Mouse (Mus musculus) limb, embryonic 15.5 days (tissue): ENCODE measurements around the gene Nit1. TPM values are rescaled to one million over a fixed set of nuclear protein-coding genes. Genes with fewer than 3 reads are reported as not detected.

Source experiments
- ATAC-seq: fragments of 200-750 bp; cut with Nextera tagmentation; 2 replicates; pipeline ENCODE4 v1.8.0; 2017; ENCODE audit warnings: low read depth, moderate TSS enrichment; ENCODE audit not compliant: insufficient number of reproducible peaks, low FRiP score, low TSS enrichment
- H3K27ac ChIP-seq: fragments of 300-500 bp; sonication (generic); 2 replicates; pipeline ENCODE4 v1.5.1; 2015; ENCODE audit warnings: moderate library complexity, mild to moderate bottlenecking, inconsistent platforms
- H3K27me3 ChIP-seq: fragments of 300-500 bp; sonication (generic); 2 replicates; pipeline ENCODE4 v1.6.1; 2015; ENCODE audit warnings: inconsistent platforms
- H3K36me3 ChIP-seq: fragments of 300-500 bp; sonication (generic); 2 replicates; pipeline ENCODE4 v1.6.1; 2015; ENCODE audit warnings: inconsistent platforms
- H3K4me1 ChIP-seq: fragments of 300-500 bp; sonication (generic); 2 replicates; pipeline ENCODE4 v1.6.1; 2015; ENCODE audit warnings: inconsistent platforms
- H3K4me2 ChIP-seq: fragments of 300-500 bp; sonication (generic); 2 replicates; pipeline ENCODE4 v1.6.1; 2015; ENCODE audit warnings: mild to moderate bottlenecking, inconsistent platforms
- H3K4me3 ChIP-seq: fragments of 300-500 bp; sonication (generic); 2 replicates; pipeline ENCODE4 v1.5.1; 2015; ENCODE audit warnings: mild to moderate bottlenecking, inconsistent platforms
- H3K9ac ChIP-seq: fragments of 300-500 bp; sonication (generic); 2 replicates; pipeline ENCODE4 v1.6.1; 2015; ENCODE audit warnings: inconsistent platforms
- H3K9me3 ChIP-seq: fragments of 300-500 bp; sonication (generic); 2 replicates; pipeline ENCODE4 v1.6.1; 2016; ENCODE audit warnings: inconsistent platforms
- WGBS: fragments of 180-500 bp; shearing (Covaris S2); methylation state at CpG from one replicate; pipeline ENCODE4 v1.1.7; 2015; 5-methylcytosine and 5-hydroxymethylcytosine counted together
- polyA plus RNA-seq: library from polyadenylated mRNA; unstranded; fragments of >200 nt; fragmentation: Nextera tagmentation; extraction: Ambion mirVana; gene quantifications from 2 replicates; pipeline ENCODE4 v1.2.1, GENCODE M21; 2015

Nit1 gene
- 38.8 and 38.9 TPM in 2 replicates for polyA plus RNA-seq

DNA sequence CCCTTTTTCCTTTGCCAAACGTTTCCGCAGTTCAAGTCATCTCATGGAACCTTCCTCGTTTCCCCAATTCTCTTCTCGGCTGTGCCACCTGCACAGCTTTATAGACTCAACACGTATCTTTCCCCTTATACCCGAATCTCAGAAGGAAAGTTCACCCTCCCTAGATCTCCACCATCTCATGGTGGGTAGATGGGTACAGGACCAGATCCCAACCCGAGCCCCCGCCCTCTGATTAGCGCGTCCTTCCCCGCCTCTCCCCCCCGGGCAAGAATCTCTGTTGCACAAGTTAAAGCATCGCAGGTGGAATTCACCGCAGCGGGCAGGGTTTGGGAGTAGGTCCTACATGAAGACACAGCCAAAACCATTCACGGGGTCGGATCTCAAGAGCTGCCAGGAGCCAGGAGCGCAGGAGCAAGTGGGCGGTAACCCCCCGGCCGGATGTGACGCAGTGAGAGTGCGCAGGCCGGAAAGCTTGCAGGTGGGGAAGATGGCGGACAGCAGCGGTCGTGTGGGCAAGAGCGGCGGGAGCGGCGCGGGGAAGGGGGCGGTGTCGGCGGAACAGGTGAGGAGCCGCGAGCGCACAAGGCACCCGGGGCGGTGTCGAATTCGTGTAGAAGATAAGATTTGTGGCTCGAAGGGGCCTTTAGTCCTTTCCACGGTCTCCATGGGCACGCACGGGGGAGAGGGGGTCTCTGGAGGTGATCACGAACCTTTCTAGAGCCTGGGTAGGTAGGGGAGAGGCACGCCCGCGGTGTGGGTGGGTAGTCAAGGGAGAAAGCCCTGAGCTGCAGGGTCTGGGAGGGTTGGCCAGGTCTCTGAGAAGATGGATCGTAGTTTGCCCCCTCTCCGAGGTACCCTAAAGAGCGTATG lies at the start of gene Nit1, which contains the start of gene Pfdn2:
Gene Nit1 (minus strand): TSS at position 422 of the 870 bp plus-strand sequence.
Gene Pfdn2 (plus strand): TSS at position 446 of the 870 bp plus-strand sequence.
- ATAC-seq: peak; percentile 88

DNA sequence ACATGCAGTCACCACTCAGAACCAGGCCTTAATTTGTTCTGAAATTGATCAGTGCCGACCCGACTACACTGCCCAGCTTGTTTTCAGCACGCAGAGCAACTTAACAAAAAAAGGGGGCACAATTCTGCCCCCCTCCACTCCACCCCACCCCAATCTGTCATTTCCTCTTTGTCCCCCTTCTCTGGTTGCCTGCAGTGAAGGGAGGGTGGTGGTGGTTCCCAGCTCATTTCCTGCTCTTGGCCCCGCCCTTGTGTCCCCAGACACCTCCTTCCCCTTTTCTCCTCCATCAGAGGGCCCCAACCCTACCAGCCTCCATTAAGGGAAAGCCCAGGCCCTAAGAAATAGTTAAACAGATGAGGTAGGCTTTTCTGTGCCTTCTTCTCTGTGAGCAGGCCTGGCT lies 44.7 kb upstream of the Nit1 start:
- H3K4me1 ChIP-seq: 0 out of 2 replicates have a peak, but pooled peaks cover 5% of the 10 kb centered on the region
- no peaks in the 10 kb centered on the region for H3K9me3 ChIP-seq
- no peak overlapping the region for H3K4me2 ChIP-seq
- ATAC-seq: no peak
- no peak overlapping the region for H3K9ac ChIP-seq
- H3K4me3 ChIP-seq: no peak overlapping the region
- H3K27me3 ChIP-seq: no peaks in the 10 kb centered on the region
- WGBS: 69% methylated on average over 4 of the region's 4 CpGs
- no peaks in the 10 kb centered on the region for H3K36me3 ChIP-seq
- H3K27ac ChIP-seq: no peak overlapping the region

More for the DNA sequence above, at the start of gene Nit1, which contains the start of gene Pfdn2:
- Histone ChIP-seq H3K4me2 (peak within 1 kb of the TSS; percentile 71), H3K27me3 (no peaks in the 10 kb centered on the region), H3K9ac (peak within 1 kb of the TSS; percentile 73), H3K4me1 (peaks cover 25% of the 10 kb centered on the region), H3K36me3 (peaks cover 35% of the 10 kb centered on the region), H3K9me3 (peaks cover 5% of the 10 kb centered on the region; the same call in 1 of the 2 replicates), H3K27ac (peak within 1 kb of the TSS; percentile 87), H3K4me3 (peak within 1 kb of the TSS; percentile 89)
- WGBS: 1% methylated on average over 53 of the region's 53 CpGs

DNA sequence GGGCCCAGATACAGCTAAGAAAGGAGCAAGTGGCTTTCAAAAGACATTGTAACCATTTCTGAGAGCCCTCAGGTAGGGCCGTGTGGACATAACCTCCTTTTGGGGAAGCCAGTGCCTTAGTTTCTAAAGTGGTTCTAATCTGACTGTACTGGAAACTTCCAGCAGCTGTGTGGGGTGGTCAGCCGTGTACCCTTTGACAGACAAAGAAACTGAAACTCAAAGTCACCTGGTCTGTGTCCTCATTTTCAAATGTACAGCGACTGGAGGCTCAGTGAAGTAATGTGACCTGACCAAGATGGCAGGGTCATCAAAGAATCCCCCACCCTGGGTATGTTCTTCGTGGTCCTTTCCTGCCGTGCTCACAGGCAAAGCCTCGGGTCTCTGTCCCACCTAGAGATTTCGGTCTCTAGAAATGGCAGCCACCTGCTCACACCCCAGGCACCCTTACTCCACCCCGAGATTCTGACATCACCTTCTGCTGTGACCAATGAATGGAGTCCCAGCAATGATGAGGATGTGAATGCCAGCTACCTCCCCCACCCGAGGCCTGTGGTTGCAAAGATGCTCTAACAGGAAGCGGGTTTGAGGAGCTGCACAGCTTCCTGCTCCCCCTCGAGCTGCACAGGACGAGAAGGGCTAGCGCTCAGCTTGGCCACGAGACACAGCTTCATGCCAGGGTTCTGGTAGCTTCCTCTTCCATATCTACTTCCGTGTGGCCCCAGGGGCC lies 43.1 kb upstream of the Nit1 start, which contains the start of gene Arhgap30:
Gene Arhgap30 (plus strand): TSS at position 579 of the 727 bp plus-strand sequence.
- Histone ChIP-seq H3K27me3 (peaks cover 6% of the 10 kb centered on the region; the same call in 1 of the 2 replicates), H3K36me3 (no peaks in the 10 kb centered on the region), H3K9me3 (no peaks in the 10 kb centered on the region), H3K9ac (no peak within 1 kb of the TSS), H3K27ac (no peak within 1 kb of the TSS), H3K4me1 (0 out of 2 replicates have a peak, but pooled peaks cover 5% of the 10 kb centered on the region), H3K4me2 (no peak within 1 kb of the TSS), H3K4me3 (no peak within 1 kb of the TSS)
- 76% methylated on average over 15 of the region's 15 CpGs for WGBS
- ATAC-seq: no peak

DNA sequence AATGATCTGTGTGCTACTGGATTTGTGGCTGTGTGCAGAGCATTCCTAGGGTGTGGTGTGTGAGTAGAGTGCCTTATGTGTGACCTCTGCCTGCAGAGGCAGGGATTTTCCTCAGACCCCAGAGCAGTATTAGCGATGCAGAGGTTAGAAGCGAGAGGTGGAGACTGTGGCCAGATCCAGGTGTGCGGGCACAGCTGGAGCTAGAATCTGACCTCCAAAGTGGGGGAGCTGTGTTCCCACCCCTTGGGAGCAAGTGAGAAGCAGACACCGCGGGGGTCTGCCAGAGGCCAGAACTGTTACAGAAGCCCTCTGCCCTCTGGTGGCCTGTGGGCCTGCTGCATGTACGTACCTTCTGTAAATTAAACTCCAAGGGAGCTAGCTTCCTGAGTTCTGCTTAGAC lies 41.7 kb upstream of the Nit1 start:
- no peak; the same call in 1 of the 2 replicates for ATAC-seq
- Histone ChIP-seq H3K9me3 (no peaks in the 10 kb centered on the region), H3K27ac (no peak overlapping the region), H3K4me2 (no peak overlapping the region), H3K4me1 (0 out of 2 replicates have a peak, but pooled peaks cover 5% of the 10 kb centered on the region), H3K27me3 (peaks cover 14% of the 10 kb centered on the region; the same call in 1 of the 2 replicates), H3K9ac (no peak overlapping the region), H3K4me3 (no peak overlapping the region), H3K36me3 (no peaks in the 10 kb centered on the region)
- WGBS: 15% methylated on average over 6 of the region's 6 CpGs

DNA sequence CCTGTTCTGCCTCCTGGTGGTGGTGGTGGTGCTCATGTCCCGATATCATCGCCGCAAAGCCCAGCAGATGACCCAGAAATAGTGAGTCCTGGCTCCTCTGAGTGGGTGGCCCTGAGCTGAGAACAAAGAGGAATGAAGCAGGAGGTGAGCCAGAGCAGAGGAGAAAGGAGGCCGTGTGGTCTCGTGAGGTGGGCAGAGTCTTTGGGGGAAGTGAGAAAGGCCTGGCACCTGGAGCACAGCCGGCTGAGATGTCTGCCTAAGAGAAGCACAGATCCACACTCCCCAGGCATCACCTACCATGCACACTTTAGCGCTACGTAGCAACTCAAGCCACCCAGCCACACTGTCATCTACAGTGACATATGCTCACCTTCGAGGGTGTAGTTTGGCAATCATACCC lies 39.7 kb upstream of the Nit1 start:
- Histone ChIP-seq H3K4me2 (no peak overlapping the region), H3K9me3 (no peaks in the 10 kb centered on the region), H3K36me3 (no peaks in the 10 kb centered on the region), H3K4me1 (peaks cover 7% of the 10 kb centered on the region), H3K27ac (no peak overlapping the region), H3K9ac (no peak overlapping the region), H3K4me3 (no peak overlapping the region), H3K27me3 (peaks cover 25% of the 10 kb centered on the region)
- WGBS: 65% methylated on average over 9 of the region's 9 CpGs
- ATAC-seq: no peak

DNA sequence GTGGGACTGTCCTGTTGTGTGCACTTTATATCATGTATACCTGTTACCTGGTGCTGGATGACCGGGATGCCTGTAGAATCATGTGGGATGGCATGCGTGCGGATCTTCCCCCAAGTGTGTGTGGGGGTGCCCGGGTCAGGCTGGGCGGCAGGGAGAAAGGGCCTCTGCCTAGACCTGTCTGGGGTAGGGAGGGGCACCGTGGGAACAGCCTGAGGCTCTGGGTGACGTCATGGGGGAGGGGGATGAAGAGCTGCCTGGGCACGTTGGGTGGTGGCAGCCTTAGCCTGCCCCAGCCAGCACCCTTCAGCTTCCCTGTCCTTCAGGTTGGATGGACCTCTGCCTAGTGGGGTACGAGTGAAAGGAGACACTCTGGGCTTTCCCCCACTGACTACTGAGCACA lies 38.9 kb upstream of the Nit1 start:
- H3K4me1 ChIP-seq: peaks cover 13% of the 10 kb centered on the region
- 54% methylated on average over 9 of the region's 9 CpGs for WGBS
- no peak overlapping the region for H3K27ac ChIP-seq
- ATAC-seq: no peak
- no peaks in the 10 kb centered on the region for H3K36me3 ChIP-seq
- peaks cover 33% of the 10 kb centered on the region for H3K27me3 ChIP-seq
- no peak overlapping the region for H3K9ac ChIP-seq
- no peak overlapping the region for H3K4me3 ChIP-seq
- H3K4me2 ChIP-seq: no peak overlapping the region
- no peaks in the 10 kb centered on the region for H3K9me3 ChIP-seq

DNA sequence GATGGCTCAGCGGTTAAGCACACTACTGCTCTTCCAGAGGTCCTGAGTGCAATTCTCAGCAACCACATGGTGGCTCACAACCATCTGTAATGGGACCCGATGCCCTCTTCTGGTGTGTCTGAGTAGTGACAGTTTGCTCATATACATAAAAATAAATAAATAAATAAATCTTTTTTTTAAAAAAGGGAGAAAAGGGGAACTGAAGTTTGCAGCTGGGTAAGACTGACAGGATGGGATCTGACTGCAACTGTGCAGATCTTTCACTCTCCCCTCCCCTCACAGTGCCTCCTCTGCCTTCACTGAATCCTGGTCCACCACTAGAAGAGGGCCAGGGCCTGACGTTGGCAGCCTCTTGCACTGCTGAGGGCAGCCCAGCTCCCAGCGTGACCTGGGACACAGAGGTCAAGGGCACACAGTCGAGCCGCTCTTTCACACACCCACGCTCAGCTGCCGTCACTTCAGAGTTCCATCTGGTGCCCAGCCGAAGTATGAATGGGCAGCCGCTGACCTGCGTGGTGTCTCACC lies 36.7 kb upstream of the Nit1 start:
- Histone ChIP-seq H3K27ac (no peak overlapping the region), H3K4me3 (no peak overlapping the region), H3K9me3 (no peaks in the 10 kb centered on the region), H3K4me2 (no peak overlapping the region), H3K4me1 (peaks cover 10% of the 10 kb centered on the region), H3K9ac (no peak overlapping the region), H3K36me3 (no peaks in the 10 kb centered on the region), H3K27me3 (peaks cover 41% of the 10 kb centered on the region)
- 84% methylated on average over 11 of the region's 11 CpGs for WGBS
- ATAC-seq: no peak

DNA sequence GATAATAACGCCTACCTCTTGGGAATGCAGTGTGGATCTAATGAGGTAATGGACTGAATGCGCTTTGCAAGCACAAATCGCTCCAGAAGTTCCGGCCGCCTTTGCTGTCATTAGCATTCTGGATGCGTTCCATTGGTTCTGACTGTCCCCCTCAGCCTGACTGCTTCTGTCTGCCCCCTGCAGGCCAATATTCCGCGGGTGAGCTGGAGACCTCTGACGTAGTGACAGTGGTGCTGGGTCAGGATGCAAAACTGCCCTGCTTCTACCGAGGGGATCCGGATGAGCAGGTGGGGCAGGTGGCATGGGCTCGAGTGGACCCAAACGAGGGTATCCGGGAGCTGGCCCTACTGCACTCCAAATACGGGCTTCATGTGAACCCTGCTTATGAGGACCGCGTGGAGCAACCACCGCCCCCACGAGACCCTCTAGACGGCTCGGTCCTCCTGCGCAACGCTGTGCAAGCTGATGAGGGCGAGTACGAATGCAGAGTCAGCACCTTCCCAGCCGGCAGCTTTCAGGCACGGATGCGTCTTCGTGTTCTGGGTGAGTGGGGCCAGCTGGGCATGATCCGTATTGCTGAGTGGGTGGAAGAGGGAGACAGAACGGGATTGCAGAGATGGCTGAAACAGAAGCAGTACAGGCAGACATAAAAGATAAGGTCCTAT lies 34.6 kb upstream of the Nit1 start:
- no peaks in the 10 kb centered on the region for H3K36me3 ChIP-seq
- peaks cover 45% of the 10 kb centered on the region for H3K27me3 ChIP-seq
- H3K4me3 ChIP-seq: peak overlapping the region; percentile 17
- no peak overlapping the region for H3K27ac ChIP-seq
- ATAC-seq: no peak
- WGBS: 8% methylated on average over 31 of the region's 31 CpGs
- H3K4me1 ChIP-seq: peaks cover 14% of the 10 kb centered on the region
- no peak overlapping the region for H3K9ac ChIP-seq
- no peaks in the 10 kb centered on the region for H3K9me3 ChIP-seq
- peak overlapping the region; percentile 58 for H3K4me2 ChIP-seq

DNA sequence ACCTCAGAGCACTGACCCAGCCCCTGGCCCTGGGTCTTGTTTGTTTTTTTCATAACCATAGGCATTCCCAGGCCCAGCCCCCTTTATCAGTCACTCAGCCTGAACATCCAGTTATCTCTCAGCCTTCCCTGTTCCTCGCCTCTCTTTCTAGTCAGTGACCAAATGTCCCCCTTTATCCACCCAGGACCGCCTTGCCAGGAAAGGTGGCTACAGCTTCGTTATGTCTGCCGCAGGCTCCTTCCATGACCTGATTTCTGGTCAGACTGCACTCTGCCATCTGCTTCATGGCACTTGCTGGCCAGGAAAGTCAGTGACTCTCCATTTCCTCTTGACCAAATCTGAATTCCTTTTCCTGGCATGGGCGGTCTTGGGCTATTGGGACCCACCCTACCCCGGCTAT lies 32.9 kb upstream of the Nit1 start:
- Histone ChIP-seq H3K9me3 (no peaks in the 10 kb centered on the region), H3K4me3 (no peak overlapping the region), H3K4me1 (peaks cover 22% of the 10 kb centered on the region), H3K4me2 (no peak overlapping the region), H3K27me3 (peaks cover 39% of the 10 kb centered on the region), H3K36me3 (no peaks in the 10 kb centered on the region), H3K27ac (no peak overlapping the region), H3K9ac (no peak overlapping the region)
- no peak for ATAC-seq
- WGBS: 85% methylated on average over 6 of the region's 6 CpGs

DNA sequence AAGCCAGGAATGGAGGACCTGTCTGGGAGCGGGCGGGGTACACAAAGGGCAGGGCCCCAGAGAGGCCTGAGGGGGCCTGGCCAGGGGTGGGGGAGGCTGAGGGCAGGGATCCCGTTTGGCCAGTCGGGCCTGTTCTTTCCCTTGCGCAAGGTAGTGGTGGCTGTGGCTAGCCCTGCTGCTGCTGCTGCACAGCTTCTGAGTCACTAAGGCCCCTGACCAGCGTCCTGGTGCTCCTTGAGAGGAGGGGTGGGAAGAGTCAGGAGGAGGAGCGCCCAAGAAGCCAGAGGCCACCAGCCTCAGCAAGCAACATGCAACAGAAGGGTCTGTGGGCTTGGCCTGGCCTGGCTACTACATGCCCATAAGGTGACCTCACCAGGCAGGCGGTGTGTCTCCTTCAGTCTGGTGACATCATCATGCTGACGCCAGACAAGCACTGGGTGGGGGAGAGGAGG lies 30.2 kb upstream of the Nit1 start:
- 0 out of 2 replicates have a peak overlapping the region, but pooled peaks have one; percentile 13 for H3K27ac ChIP-seq
- ATAC-seq: no peak
- H3K4me1 ChIP-seq: peaks cover 26% of the 10 kb centered on the region
- H3K9ac ChIP-seq: no peak overlapping the region
- H3K9me3 ChIP-seq: no peaks in the 10 kb centered on the region
- H3K4me3 ChIP-seq: no peak overlapping the region
- H3K4me2 ChIP-seq: no peak overlapping the region
- H3K27me3 ChIP-seq: peaks cover 41% of the 10 kb centered on the region
- 44% methylated on average over 9 of the region's 9 CpGs for WGBS
- no peaks in the 10 kb centered on the region for H3K36me3 ChIP-seq

DNA sequence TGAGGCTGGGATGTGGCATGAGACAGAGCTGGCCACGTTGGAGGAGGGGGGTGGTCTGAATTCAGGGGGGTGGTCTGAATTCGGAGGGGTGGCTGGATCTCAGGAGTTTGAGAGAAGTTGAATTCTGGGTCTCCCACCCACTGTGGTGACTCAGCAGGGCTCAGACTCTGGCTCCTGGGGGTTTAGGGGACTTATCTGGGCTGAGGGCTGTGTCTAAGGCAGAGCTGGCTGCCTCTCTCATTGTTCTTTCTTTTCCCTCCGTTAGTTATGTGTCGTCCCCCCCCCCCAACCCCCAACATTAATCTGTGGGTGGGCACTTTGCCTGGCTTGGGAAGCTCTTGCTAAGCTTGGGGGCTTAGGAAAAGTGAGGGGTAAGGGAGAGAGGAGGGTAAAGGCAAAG lies 28.5 kb upstream of the Nit1 start:
- H3K27ac ChIP-seq: peak overlapping the region; percentile 43; the same call in 1 of the 2 replicates
- H3K36me3 ChIP-seq: no peaks in the 10 kb centered on the region
- peak overlapping the region; percentile 8; the same call in 1 of the 2 replicates for H3K4me3 ChIP-seq
- no peak for ATAC-seq
- H3K4me1 ChIP-seq: peaks cover 18% of the 10 kb centered on the region; the same call in 1 of the 2 replicates
- no peak overlapping the region for H3K9ac ChIP-seq
- WGBS: 5% methylated on average over 4 of the region's 4 CpGs
- H3K9me3 ChIP-seq: no peaks in the 10 kb centered on the region
- peaks cover 36% of the 10 kb centered on the region for H3K27me3 ChIP-seq
- peak overlapping the region; percentile 17; the same call in 1 of the 2 replicates for H3K4me2 ChIP-seq
